Mouse (Mus musculus) CH12.LX (cell line): ENCODE results near the gene Rab3d.

Source experiments
- IRF4 ChIP-seq: IDR thresholded peaks from 2 replicates; pipeline ENCODE4 v1.6.1; 2014; ENCODE audit warnings: low read depth, mild to moderate bottlenecking, inconsistent platforms, low read length, improper control_type of control experiment
- POLR2A ChIP-seq: IDR thresholded peaks from 2 replicates; pipeline ENCODE4 v1.6.1; 2011; ENCODE audit warnings: low read depth, mild to moderate bottlenecking, improper control_type of control experiment, low read length
- RAD21 ChIP-seq: IDR thresholded peaks from 2 replicates; pipeline ENCODE4 v1.6.1; 2011; ENCODE audit warnings: low read depth, mild to moderate bottlenecking, low read length, improper control_type of control experiment, moderate library complexity
- USF1 ChIP-seq: IDR thresholded peaks from 2 replicates; pipeline ENCODE4 v1.6.1; 2014; ENCODE audit warnings: low read depth, mild to moderate bottlenecking, inconsistent platforms, low read length, improper control_type of control experiment

DNA sequence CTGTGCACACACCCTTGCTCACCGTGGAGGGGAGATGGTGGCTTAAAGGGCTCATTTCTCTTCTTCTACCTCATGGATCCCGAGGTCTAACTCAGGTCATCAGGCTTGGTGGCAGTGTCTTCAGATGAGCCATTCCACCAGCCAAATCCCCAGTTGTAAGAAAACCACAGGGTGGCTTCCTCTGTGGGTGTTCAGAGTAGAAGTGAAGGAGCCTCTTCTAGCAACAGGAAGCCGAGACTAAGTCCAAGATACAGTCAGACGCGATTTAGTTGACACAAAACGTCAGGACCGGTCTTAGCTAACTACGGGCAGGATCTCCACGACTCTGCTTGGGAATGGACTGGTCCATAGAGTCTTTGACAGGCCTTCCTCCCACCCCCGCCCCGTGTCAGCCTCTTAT, 9.8 kb downstream of the Rab3d start:
- TF ChIP-seq POLR2A (no peak), IRF4 (no peak), USF1 (no peak), RAD21 (no peak)
